Mouse (Mus musculus): Measurements from ENCODE around the gene Chdh.

DNA sequence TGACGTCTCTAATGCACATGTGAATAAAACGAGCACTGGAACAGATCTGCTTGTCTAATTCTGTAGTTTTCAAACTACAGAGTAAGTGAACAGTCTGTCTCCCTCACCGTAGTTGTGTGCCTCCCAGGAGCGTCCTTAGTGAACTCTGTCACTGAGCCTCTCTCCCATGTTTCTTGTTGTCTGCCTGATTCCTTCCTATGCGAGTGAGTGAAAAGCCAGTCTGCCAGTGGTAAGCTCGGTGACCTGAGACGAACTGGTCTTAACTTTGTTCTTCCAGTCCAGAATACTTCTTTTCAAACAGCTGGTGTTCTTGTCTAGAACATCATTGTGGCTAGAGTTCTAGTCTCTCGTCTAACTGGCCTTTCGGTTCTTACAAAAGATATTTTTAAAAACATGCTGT is 21.1 kb upstream of the Chdh start:
- TF ChIP-seq POLR2A (IDR thresholded peaks at IDR 0.05; ENCODE audit: insufficient read length, low read depth) (no peak), TCF3 (IDR thresholded peaks at IDR 0.05; ENCODE audit: insufficient read length, low read depth) (no peak), E2F4 (IDR thresholded peaks at IDR 0.05; ENCODE audit: insufficient read depth) (no peak), CEBPB (IDR thresholded peaks at IDR 0.05; ENCODE audit: insufficient read depth, poor library complexity, severe bottlenecking) (no peak), MAX (IDR thresholded peaks at IDR 0.05; ENCODE audit: low read depth) (no peak), REST (IDR thresholded peaks at IDR 0.05; ENCODE audit: insufficient read depth, insufficient read length) (no peak)

Data from myocyte (in vitro differentiated cells).